Mouse (Mus musculus) intestine, postnatal 0 days (tissue): ENCODE data around the gene Kxd1. TPM values are rescaled to one million over a fixed set of nuclear protein-coding genes. Genes with fewer than 3 reads are reported as not detected.
A peak's percentile ranks its signal among the peaks of the same experiment; 100 is the strongest.

Experiments
- ATAC-seq: fragments of 200-750 bp; cut with Nextera tagmentation; 2 replicates; pipeline ENCODE4 v1.8.0; 2017; ENCODE audit warnings: mild to moderate bottlenecking, moderate TSS enrichment, moderate library complexity
- H3K27ac ChIP-seq: fragments of 300-500 bp; sonication (generic); 2 replicates; pipeline ENCODE4 v1.5.1; 2014; ENCODE audit warnings: mild to moderate bottlenecking, low read depth, low read length, moderate library complexity
- H3K27me3 ChIP-seq: fragments of 300-500 bp; sonication (generic); replicated peaks from 2 replicates; pipeline ENCODE4 v1.6.1; 2014; ENCODE audit warnings: low read length, mixed read lengths; ENCODE audit not compliant: control insufficient read depth, insufficient read depth
- H3K36me3 ChIP-seq: fragments of 300-500 bp; sonication (generic); 2 replicates; pipeline ENCODE4 v1.6.1; 2014; ENCODE audit warnings: mild to moderate bottlenecking, moderate library complexity; ENCODE audit not compliant: control insufficient read depth, insufficient read depth
- H3K4me1 ChIP-seq: fragments of 300-500 bp; sonication (generic); replicated peaks from 2 replicates; pipeline ENCODE4 v1.6.1; 2014; ENCODE audit warnings: antibody characterized with exemption, low read length, mixed read lengths; ENCODE audit not compliant: control insufficient read depth, insufficient read depth
- H3K4me2 ChIP-seq: fragments of 300-500 bp; sonication (generic); replicated peaks from 2 replicates; pipeline ENCODE4 v1.6.1; 2014; ENCODE audit warnings: low read depth, mild to moderate bottlenecking, moderate library complexity
- H3K4me3 ChIP-seq: fragments of 300-500 bp; sonication (generic); 2 replicates; pipeline ENCODE4 v1.5.1; 2014; ENCODE audit warnings: low read depth, low read length
- H3K9ac ChIP-seq: fragments of 300-500 bp; sonication (generic); 2 replicates; pipeline ENCODE4 v1.6.1; 2014; ENCODE audit warnings: mild to moderate bottlenecking, low read depth, low read length
- H3K9me3 ChIP-seq: fragments of 300-500 bp; sonication (generic); 2 replicates; pipeline ENCODE4 v1.6.1; 2016; ENCODE audit warnings: mixed run types; ENCODE audit not compliant: control insufficient read depth
- CTCF ChIP-seq: sonication (generic); IDR thresholded peaks from 2 replicates; pipeline ENCODE4 v1.5.1; 2016; ENCODE audit warnings: low read depth, mild to moderate bottlenecking, control low read depth, antibody characterized with exemption, moderate library complexity
- WGBS: fragments of 180-500 bp; shearing (Covaris S2); extraction: QIAGEN DNeasy Blood & Tissue Kit; methylation state at CpG from one replicate; pipeline ENCODE4 v1.1.7; 2014; 5-methylcytosine and 5-hydroxymethylcytosine counted together
- polyA plus RNA-seq: library from polyadenylated mRNA; unstranded; fragments of >200 nt; fragmentation: Nextera tagmentation; extraction: Ambion mirVana; gene quantifications from 2 replicates; pipeline ENCODE4 v1.2.1, GENCODE M21; 2015

Kxd1 gene
- polyA plus RNA-seq, 1 experiment from 2014 or later, result 46.4 TPM

DNA sequence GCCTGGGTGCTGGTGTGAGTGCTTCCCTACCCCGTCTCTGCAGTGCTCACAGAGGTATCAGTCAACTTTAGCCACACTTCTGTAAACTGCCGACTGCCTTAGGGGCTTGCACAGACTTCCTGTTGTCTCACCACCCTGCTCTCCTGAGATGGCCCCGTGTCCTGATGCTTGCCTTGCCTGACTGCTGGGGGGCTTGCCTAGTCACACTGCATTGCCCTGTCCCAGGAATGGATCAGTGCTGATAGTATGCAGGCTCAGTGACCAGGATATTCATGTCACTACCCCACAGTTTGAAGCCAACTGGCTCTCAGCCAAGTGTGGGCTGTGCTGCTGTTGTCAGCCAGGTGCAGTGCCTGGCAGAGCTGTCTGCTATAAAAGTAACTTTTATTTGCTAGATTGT lies 37.8 kb upstream of the Kxd1 start:
- Histone ChIP-seq H3K27me3 (no peaks in the 10 kb centered on the region), H3K4me2 (no peak overlapping the region), H3K36me3 (peaks cover 5% of the 10 kb centered on the region; the same call in 1 of the 2 replicates), H3K27ac (peak overlapping the region; percentile 17; the same call in 1 of the 2 replicates), H3K9me3 (no peaks in the 10 kb centered on the region), H3K4me3 (no peak overlapping the region), H3K9ac (no peak overlapping the region), H3K4me1 (peaks cover 11% of the 10 kb centered on the region; the same call in 1 of the 2 replicates)
- peak; percentile 49 for ATAC-seq
- WGBS, result 30% methylated on average over 3 of the region's 3 CpGs
- no peak for TF ChIP-seq CTCF

- Histone ChIP-seq H3K4me3 (no peak overlapping the region), H3K9ac (no peak overlapping the region), H3K9me3 (no peaks in the 10 kb centered on the region), H3K27me3 (no peaks in the 10 kb centered on the region), H3K36me3 (peaks cover 5% of the 10 kb centered on the region; the same call in 1 of the 2 replicates), H3K4me2 (no peak overlapping the region), H3K27ac (no peak overlapping the region), H3K4me1 (peaks cover 13% of the 10 kb centered on the region; the same call in 1 of the 2 replicates)
- no peak for TF ChIP-seq CTCF
- ATAC-seq, result no peak
- 64% methylated on average over 3 of the region's 3 CpGs for WGBS
These were observed 37.0 kb upstream of the Kxd1 start for GRCm38 (mm10) chr8:70564696-70565235.

DNA sequence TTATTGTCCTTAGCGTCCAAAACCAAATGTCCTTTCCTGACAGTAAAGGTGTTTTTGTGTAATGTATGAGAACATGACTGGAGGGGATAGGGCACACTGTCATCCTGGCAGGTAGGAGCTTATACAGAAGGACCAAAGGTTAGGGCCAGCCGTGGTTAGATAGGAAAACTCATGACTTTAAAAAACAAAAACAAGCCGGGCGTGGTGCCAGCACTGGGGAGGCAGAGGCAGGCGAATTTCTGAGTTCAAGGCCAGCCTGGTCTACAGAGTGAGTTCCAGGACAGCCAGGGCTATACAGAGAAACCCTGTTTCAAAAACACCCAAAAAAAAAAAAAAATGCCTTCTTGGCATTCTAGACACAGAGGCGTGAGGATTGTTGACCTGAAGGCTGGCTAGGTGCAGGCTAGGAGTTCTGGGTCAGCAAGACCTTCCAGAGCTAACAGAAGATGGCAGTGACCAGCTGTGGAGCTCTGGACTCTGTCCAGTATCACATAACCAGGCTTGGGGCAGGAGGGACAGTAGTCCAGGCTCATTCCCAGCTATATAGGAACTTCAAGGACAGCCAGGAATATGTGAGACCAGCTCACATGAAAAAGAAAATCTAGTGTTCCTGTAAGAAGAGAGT lies 36.1 kb upstream of the Kxd1 start:
- peaks cover 5% of the 10 kb centered on the region; the same call in 1 of the 2 replicates for H3K36me3 ChIP-seq
- 82% methylated on average over 6 of the region's 6 CpGs for WGBS
- no peak overlapping the region for H3K4me3 ChIP-seq
- no peaks in the 10 kb centered on the region for H3K9me3 ChIP-seq
- no peak overlapping the region for H3K27ac ChIP-seq
- H3K27me3 ChIP-seq, result no peaks in the 10 kb centered on the region
- H3K4me2 ChIP-seq, result no peak overlapping the region
- no peak for TF ChIP-seq CTCF
- H3K9ac ChIP-seq, result no peak overlapping the region
- no peak for ATAC-seq
- H3K4me1 ChIP-seq, result peaks cover 16% of the 10 kb centered on the region; the same call in 1 of the 2 replicates

GRCm38 (mm10) chr8:70562802-70563201 lies 35.0 kb upstream of the Kxd1 start:
- H3K9ac ChIP-seq, result no peak overlapping the region
- no peak for TF ChIP-seq CTCF
- no peaks in the 10 kb centered on the region for H3K9me3 ChIP-seq
- peaks cover 5% of the 10 kb centered on the region; the same call in 1 of the 2 replicates for H3K36me3 ChIP-seq
- no peak for ATAC-seq
- no peak overlapping the region for H3K4me3 ChIP-seq
- H3K4me1 ChIP-seq, result peaks cover 16% of the 10 kb centered on the region; the same call in 1 of the 2 replicates
- 58% methylated on average over 3 of the region's 3 CpGs for WGBS
- no peak overlapping the region for H3K4me2 ChIP-seq
- H3K27me3 ChIP-seq, result no peaks in the 10 kb centered on the region
- no peak overlapping the region for H3K27ac ChIP-seq

DNA sequence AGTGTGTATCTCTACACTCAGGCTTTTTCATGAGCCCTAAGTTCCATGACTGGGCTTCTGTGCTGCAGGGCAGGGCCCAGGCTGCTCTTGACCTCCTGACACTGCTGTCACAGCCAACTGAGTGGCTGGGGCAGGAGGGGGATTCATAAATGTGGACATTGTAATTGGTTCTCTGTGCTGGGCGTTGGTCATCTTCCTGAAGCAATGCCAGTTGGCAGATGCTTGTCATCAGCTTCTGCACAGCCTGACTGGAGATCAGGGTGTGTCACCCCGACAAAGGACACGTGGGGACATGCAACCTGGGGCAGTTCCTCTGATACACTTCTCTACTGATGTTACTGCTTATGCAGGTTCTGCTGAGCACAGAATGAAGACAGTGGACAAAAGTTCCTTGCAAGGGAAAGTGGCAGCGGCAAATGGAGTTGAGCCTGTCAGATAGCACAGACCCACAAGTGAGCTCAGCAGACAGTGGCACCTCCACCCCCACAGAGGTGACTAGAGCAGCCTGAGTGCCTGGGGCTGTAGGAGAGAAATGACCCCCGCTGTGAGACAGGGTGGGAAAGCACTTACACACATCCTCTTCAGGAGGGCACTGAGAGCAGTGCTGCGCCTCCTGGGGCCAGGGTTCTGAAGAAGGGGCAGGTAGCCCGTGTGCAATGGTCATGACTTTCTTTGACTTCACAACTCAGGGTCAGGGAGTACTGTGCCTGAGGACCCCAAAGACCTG lies 34.2 kb upstream of the Kxd1 start:
- ATAC-seq, result no peak
- H3K4me2 ChIP-seq, result no peak overlapping the region
- H3K4me1 ChIP-seq, result peaks cover 16% of the 10 kb centered on the region; the same call in 1 of the 2 replicates
- H3K27me3 ChIP-seq, result no peaks in the 10 kb centered on the region
- H3K4me3 ChIP-seq, result no peak overlapping the region
- H3K36me3 ChIP-seq, result peaks cover 4% of the 10 kb centered on the region; the same call in 1 of the 2 replicates
- no peak for TF ChIP-seq CTCF
- no peak overlapping the region for H3K27ac ChIP-seq
- WGBS, result 58% methylated on average over 7 of the region's 7 CpGs
- H3K9ac ChIP-seq, result no peak overlapping the region
- no peaks in the 10 kb centered on the region for H3K9me3 ChIP-seq

- Histone ChIP-seq H3K4me1 (peaks cover 16% of the 10 kb centered on the region; the same call in 1 of the 2 replicates), H3K9ac (no peak overlapping the region), H3K27ac (no peak overlapping the region), H3K4me3 (no peak overlapping the region), H3K36me3 (no peaks in the 10 kb centered on the region), H3K27me3 (no peaks in the 10 kb centered on the region), H3K4me2 (no peak overlapping the region), H3K9me3 (no peaks in the 10 kb centered on the region)
- 53% methylated on average over 4 of the region's 4 CpGs for WGBS
- ATAC-seq, result no peak
- no peak for TF ChIP-seq CTCF
These were observed 33.6 kb upstream of the Kxd1 start for GRCm38 (mm10) chr8:70561357-70561756.
